ENCODE assay signal across 21 mouse cellular contexts in genomic region chr4:84189315-84189714, GRCm38 (mm10).
DNase-seq lines count a peak whose midpoint lies in the region; ATAC-seq and TF ChIP-seq lines count a peak whose summit lies in the region.
"Had no signal": no experiment of that assay in that cellular context is flagged by ENCODE, and none has a peak within 500 bp of the region (broad histone marks: within the 10 kb centered on the region; RNA-seq: fewer than 3 reads in every experiment).

No protein-coding gene starts in this region.

- H3K4me1 ChIP-seq in heart, embryonic 12.5 days (replicated peaks) = no peaks in the 10 kb centered on the region
- peaks cover 19% of the 10 kb centered on the region for H3K4me1 ChIP-seq in kidney, embryonic 15.5 days
- H3K4me1 ChIP-seq in E14TG2a.4 (replicated peaks; ENCODE audit: low read depth, low read length) = peaks cover 19% of the 10 kb centered on the region
- H3K4me1 ChIP-seq: forebrain, embryonic 13.5 days; heart, embryonic 15.5 days; hindbrain, embryonic 15.5 days had no signal

- no peaks in the 10 kb centered on the region for H3K36me3 ChIP-seq in heart, embryonic 12.5 days
- no peaks in the 10 kb centered on the region for H3K36me3 ChIP-seq in kidney, embryonic 15.5 days
- no peaks in the 10 kb centered on the region for H3K36me3 ChIP-seq in E14TG2a.4 (ENCODE audit: insufficient read depth, low read length)
- H3K36me3 ChIP-seq: embryonic facial prominence, embryonic 13.5 days; heart, embryonic 10.5 days; heart, embryonic 15.5 days; hindbrain, embryonic 15.5 days had no signal

- H3K4me2 ChIP-seq in heart, embryonic 12.5 days = no peak overlapping the region
- H3K4me2 ChIP-seq in kidney, embryonic 15.5 days = no peak overlapping the region
- H3K4me2 ChIP-seq: embryonic facial prominence, embryonic 13.5 days; forebrain, embryonic 13.5 days; heart, embryonic 15.5 days; hindbrain, embryonic 15.5 days had no signal

- H3K27me3 ChIP-seq in heart, embryonic 12.5 days (replicated peaks) = no peaks in the 10 kb centered on the region
- H3K27me3 ChIP-seq in kidney, embryonic 15.5 days = no peaks in the 10 kb centered on the region
- H3K27me3 ChIP-seq in E14TG2a.4 (ENCODE audit: insufficient read depth, low read length) = peaks cover 14% of the 10 kb centered on the region
- H3K27me3 ChIP-seq: CH12.LX; embryonic facial prominence, embryonic 13.5 days; forebrain, embryonic 13.5 days; heart, embryonic 15.5 days; hindbrain, embryonic 15.5 days had no signal

- H3K4me3 ChIP-seq in heart, embryonic 12.5 days = no peak overlapping the region
- H3K4me3 ChIP-seq in kidney, embryonic 15.5 days (replicated peaks) = no peak overlapping the region
- peak overlapping the region; percentile 13 for H3K4me3 ChIP-seq in E14TG2a.4 (replicated peaks; ENCODE audit: low read length)
- H3K4me3 ChIP-seq: embryonic facial prominence, embryonic 13.5 days; forebrain, embryonic 13.5 days; heart, embryonic 10.5 days; heart, embryonic 15.5 days; hindbrain, embryonic 15.5 days had no signal

- 66% methylated on average over 12 of the region's 12 CpGs for WGBS in heart, embryonic 12.5 days
- 27% methylated on average over 12 of the region's 12 CpGs for WGBS in kidney, embryonic 15.5 days

- no peak for TF ChIP-seq POLR2A in brain, embryonic 14.5 days (IDR thresholded peaks at IDR 0.05; ENCODE audit: borderline replicate concordance, extremely low read depth, insufficient read depth, insufficient read length, poor library complexity, severe bottlenecking)

- ATAC-seq in heart, embryonic 12.5 days (ENCODE audit: insufficient number of reproducible peaks, low FRiP score) = no peak
- peak; percentile 59 for ATAC-seq in kidney, embryonic 15.5 days (replicated peaks; ENCODE audit: low FRiP score)
- ATAC-seq: forebrain, embryonic 13.5 days had no signal

- no peaks in the 10 kb centered on the region for H3K9me3 ChIP-seq in heart, embryonic 12.5 days (replicated peaks)
- H3K9me3 ChIP-seq in kidney, embryonic 15.5 days (replicated peaks) = no peaks in the 10 kb centered on the region
- H3K9me3 ChIP-seq in E14TG2a.4 (ENCODE audit: low read length) = no peaks in the 10 kb centered on the region
- H3K9me3 ChIP-seq: embryonic facial prominence, embryonic 13.5 days; forebrain, embryonic 13.5 days; heart, embryonic 10.5 days; heart, embryonic 15.5 days; hindbrain, embryonic 15.5 days had no signal

- DNase-seq in heart, adult 11 months = peak; percentile 79
- DNase-seq in kidney, adult 9 months = no peak
- DNase-seq in brain, embryonic 14.5 days (ENCODE audit: low read depth) = peak; percentile 37
- no peak for DNase-seq in spleen, postnatal 36 days (ENCODE audit: low spot score in 2 of 2)
- DNase-seq: adrenal gland, adult 8-10 months; adrenal gland, postnatal 36 days; cerebellum, adult 11 months; cerebellum, adult 8-10 months; cerebellum, postnatal 14 days; gastrocnemius, postnatal 36 days; heart, adult 18-20 months; heart, postnatal 14 days had no signal

- TF ChIP-seq CTCF in E14TG2a.4 (conservative IDR thresholded peaks at IDR 0.05; ENCODE audit: low read length) = no peak
- no peak for TF ChIP-seq CTCF in brain, embryonic 14.5 days (IDR thresholded peaks at IDR 0.05; ENCODE audit: borderline replicate concordance, extremely low read depth, insufficient read depth, insufficient read length)

- H3K9ac ChIP-seq in heart, embryonic 12.5 days = no peak overlapping the region
- no peak overlapping the region for H3K9ac ChIP-seq in kidney, embryonic 15.5 days
- H3K9ac ChIP-seq: embryonic facial prominence, embryonic 13.5 days; forebrain, embryonic 13.5 days; heart, embryonic 15.5 days; hindbrain, embryonic 15.5 days had no signal

- H3K27ac ChIP-seq in heart, embryonic 12.5 days (ENCODE audit: poor library complexity, severe bottlenecking) = no peak overlapping the region
- H3K27ac ChIP-seq in kidney, embryonic 15.5 days = no peak overlapping the region
- H3K27ac ChIP-seq: embryonic facial prominence, embryonic 13.5 days; forebrain, embryonic 13.5 days; heart, embryonic 10.5 days; heart, embryonic 15.5 days; hindbrain, embryonic 15.5 days had no signal

Comparison
In these comparisons a context has a peak if more than half of its experiments do, and no peak if none do; other contexts are left out.
1. DNase-seq: peak in heart, adult 11 months (single experiment) and brain, embryonic 14.5 days (single experiment); none in kidney, adult 9 months (single experiment) and spleen, postnatal 36 days (0 of 2).